Mouse (Mus musculus): ENCODE results near the gene Hlx. TPM values are rescaled to one million over a fixed set of nuclear protein-coding genes. Genes with fewer than 3 reads are reported as not detected.

Hlx gene
- 20.2 and 22.7 TPM in 2 replicates for polyA plus RNA-seq (2015; fragmentation: Nextera tagmentation; extraction: Ambion mirVana)

DNA sequence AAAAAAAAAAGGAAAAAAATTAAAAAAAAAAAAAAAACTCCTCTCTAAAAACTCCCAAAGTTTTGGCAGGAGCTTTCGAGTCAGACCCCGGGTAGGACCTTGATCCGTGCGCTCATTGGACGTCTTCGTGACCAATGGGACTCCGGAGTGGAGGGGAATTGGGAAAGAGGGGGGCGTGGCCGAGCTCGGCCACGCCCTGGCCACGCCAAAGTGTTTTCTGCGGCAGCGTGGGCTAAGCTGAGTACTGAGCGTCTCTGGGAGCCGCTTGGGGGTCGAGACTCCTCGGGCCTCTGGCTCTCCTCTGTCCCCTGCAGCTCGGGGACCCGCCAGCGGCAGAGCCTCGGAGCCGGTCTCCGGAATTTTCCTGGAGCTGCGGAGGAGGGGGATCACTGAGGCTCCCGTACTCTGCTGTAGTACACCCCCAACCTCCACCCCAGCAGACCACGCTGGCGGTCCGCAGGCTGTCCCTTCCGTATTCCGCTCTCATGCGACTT lies at the start of gene Hlx:
TSS of gene Hlx (minus strand) at position 64 of the 494 bp plus-strand sequence.
- H3K9me3 ChIP-seq (ENCODE audit: control insufficient read depth): no peaks in the 10 kb centered on the region
- peak; percentile 75 for ATAC-seq
- TF ChIP-seq CTCF (IDR thresholded peaks at IDR 0.05; ENCODE audit: low read depth): no peak
- H3K4me1 ChIP-seq (replicated peaks; ENCODE audit: control insufficient read depth, insufficient read depth, low read length): peaks cover 6% of the 10 kb centered on the region
- H3K4me3 ChIP-seq (ENCODE audit: low read depth, low read length): peak within 1 kb of the TSS; percentile 76
- peak within 1 kb of the TSS; percentile 87 for H3K9ac ChIP-seq (ENCODE audit: low read depth, low read length)
- H3K4me2 ChIP-seq (replicated peaks; ENCODE audit: low read depth): peak within 1 kb of the TSS; percentile 84
- peak within 1 kb of the TSS; percentile 96 for H3K27ac ChIP-seq (ENCODE audit: low read depth, low read length)
- WGBS: under 1% methylated on average over 32 of the region's 32 CpGs
- no peaks in the 10 kb centered on the region for H3K36me3 ChIP-seq (ENCODE audit: control insufficient read depth, insufficient read depth)
- H3K27me3 ChIP-seq (replicated peaks; ENCODE audit: control insufficient read depth, insufficient read depth, low read length): peaks cover 73% of the 10 kb centered on the region

DNA sequence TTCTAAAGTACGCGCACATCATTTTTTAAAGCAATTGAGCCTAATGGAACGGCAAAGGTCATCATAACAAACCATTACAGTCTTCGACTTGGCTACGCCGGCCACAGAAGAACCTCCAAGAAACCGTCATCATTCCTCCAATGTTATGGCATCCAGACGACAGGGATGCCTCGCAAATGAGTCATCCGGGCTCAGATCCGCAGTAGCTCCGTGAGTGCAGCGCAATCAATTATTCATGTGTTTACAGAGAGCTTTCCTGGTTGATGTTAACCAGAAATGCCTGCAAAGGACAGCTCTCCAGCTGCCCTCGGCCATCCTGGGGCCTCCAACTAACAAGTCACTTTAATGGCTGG lies 49.7 kb upstream of the Hlx start:
- ATAC-seq: peak; percentile 37; the same call in 1 of the 2 replicates
- no peaks in the 10 kb centered on the region for H3K36me3 ChIP-seq (ENCODE audit: control insufficient read depth, insufficient read depth)
- no peaks in the 10 kb centered on the region for H3K9me3 ChIP-seq (ENCODE audit: control insufficient read depth)
- no peak for TF ChIP-seq CTCF (IDR thresholded peaks at IDR 0.05; ENCODE audit: low read depth)
- no peaks in the 10 kb centered on the region for H3K4me1 ChIP-seq (replicated peaks; ENCODE audit: control insufficient read depth, insufficient read depth, low read length)
- H3K27ac ChIP-seq (ENCODE audit: low read depth, low read length): no peak overlapping the region
- no peak overlapping the region for H3K9ac ChIP-seq (ENCODE audit: low read depth, low read length)
- WGBS: 32% methylated on average over 14 of the region's 14 CpGs
- no peak overlapping the region for H3K4me3 ChIP-seq (ENCODE audit: low read depth, low read length)
- H3K27me3 ChIP-seq (replicated peaks; ENCODE audit: control insufficient read depth, insufficient read depth, low read length): no peaks in the 10 kb centered on the region
- no peak overlapping the region for H3K4me2 ChIP-seq (replicated peaks; ENCODE audit: low read depth)

DNA sequence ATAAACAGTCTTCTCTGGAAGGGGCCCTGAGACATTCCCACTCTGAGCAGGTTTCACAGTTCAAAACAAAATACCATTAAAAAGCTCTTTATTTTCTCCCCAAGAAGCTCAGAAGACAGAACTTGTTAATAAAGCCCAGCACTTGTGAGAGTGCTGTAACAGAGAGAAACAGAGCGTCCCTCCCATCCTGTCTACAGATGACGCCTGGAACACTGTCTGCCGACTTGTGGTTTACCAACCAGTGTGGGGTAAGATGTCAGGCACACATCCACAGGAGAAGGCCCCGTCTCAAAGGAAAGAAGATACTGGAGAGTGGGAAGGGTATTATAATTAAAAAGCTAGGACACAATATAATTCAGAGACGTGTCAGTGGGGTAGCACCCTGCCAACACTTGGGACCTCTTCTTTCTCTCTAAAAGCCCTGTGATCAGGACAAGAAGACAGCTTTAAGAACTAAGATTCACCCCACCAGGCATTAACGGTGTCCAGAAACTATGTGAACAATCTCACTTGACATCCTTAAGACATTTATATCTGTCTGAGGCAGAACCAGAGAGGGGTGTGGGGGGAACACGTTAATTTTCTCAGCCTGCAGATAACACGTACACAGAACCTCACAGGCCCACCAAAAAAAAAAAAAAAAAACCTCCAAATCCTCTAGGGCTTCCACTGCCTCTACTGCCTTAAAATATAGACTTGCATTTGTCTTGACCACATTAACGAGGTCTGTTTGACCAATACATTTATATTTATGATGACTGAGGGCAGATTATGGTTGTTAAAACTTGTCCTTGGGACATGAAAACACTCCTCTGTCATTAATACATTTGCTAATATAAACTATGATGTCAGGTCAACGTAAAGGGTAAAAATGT lies 49.1 kb upstream of the Hlx start:
- H3K27me3 ChIP-seq (replicated peaks; ENCODE audit: control insufficient read depth, insufficient read depth, low read length): peaks cover 1% of the 10 kb centered on the region; the same call in 1 of the 2 replicates
- no peak for TF ChIP-seq CTCF (IDR thresholded peaks at IDR 0.05; ENCODE audit: low read depth)
- H3K4me2 ChIP-seq (replicated peaks; ENCODE audit: low read depth): no peak overlapping the region
- H3K9ac ChIP-seq (ENCODE audit: low read depth, low read length): no peak overlapping the region
- ATAC-seq: no peak
- H3K4me3 ChIP-seq (ENCODE audit: low read depth, low read length): no peak overlapping the region
- whole genome bisulfite sequencing: 55% methylated on average over 10 of the region's 10 CpGs
- no peaks in the 10 kb centered on the region for H3K4me1 ChIP-seq (replicated peaks; ENCODE audit: control insufficient read depth, insufficient read depth, low read length)
- H3K9me3 ChIP-seq (ENCODE audit: control insufficient read depth): no peaks in the 10 kb centered on the region
- H3K36me3 ChIP-seq (ENCODE audit: control insufficient read depth, insufficient read depth): no peaks in the 10 kb centered on the region
- no peak overlapping the region for H3K27ac ChIP-seq (ENCODE audit: low read depth, low read length)

DNA sequence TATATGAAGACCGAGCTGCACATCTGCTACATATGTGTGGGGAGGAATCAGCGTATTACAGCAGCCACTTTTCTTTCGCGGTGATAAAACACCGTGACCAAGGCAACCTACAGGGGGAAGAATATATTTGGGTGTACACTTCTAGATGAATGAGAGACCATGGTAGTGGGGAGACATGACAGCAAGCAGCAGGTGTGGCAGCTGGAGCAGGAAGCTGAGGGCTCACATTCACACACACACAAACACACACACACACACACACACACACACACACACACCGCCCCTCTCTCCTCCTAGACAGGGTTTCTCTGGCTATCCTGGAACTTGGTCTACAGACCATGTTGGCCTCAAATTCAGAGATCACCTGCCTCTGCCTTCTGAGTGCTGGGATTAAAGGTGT lies 45.7 kb upstream of the Hlx start:
- Histone ChIP-seq H3K9me3 (ENCODE audit: control insufficient read depth) (no peaks in the 10 kb centered on the region), H3K27me3 (replicated peaks; ENCODE audit: control insufficient read depth, insufficient read depth, low read length) (peaks cover 5% of the 10 kb centered on the region; the same call in 1 of the 2 replicates), H3K36me3 (ENCODE audit: control insufficient read depth, insufficient read depth) (no peaks in the 10 kb centered on the region), H3K4me3 (ENCODE audit: low read depth, low read length) (no peak overlapping the region), H3K27ac (ENCODE audit: low read depth, low read length) (no peak overlapping the region), H3K9ac (ENCODE audit: low read depth, low read length) (no peak overlapping the region), H3K4me1 (replicated peaks; ENCODE audit: control insufficient read depth, insufficient read depth, low read length) (no peaks in the 10 kb centered on the region), H3K4me2 (replicated peaks; ENCODE audit: low read depth) (no peak overlapping the region)
- no peak for ATAC-seq
- WGBS: 92% methylated on average over 6 of the region's 6 CpGs
- TF ChIP-seq CTCF (IDR thresholded peaks at IDR 0.05; ENCODE audit: low read depth): no peak

GRCm38 (mm10) chr1:184777061-184777795 lies 44.8 kb upstream of the Hlx start:
- 33% methylated on average over 22 of the region's 22 CpGs for WGBS

DNA sequence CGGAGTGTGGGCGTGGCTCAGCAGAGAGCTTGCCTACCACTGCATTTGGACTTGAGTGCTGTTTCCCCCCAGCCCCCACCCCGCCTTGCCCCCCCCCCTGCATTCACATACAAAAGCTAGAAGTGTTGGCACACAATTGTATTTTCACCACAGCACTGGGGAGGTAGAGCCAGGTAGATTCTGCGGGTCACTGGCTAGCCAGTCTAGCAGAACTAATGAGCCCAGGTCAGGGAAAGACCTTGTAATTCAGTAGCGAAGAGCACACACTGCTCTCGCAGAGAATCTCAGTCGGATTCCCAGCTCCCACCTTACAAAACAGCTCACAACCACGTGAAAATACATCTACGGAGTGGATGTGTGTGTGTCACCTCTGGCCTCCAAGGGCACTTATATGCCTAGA lies 42.9 kb upstream of the Hlx start:
- Histone ChIP-seq H3K4me2 (replicated peaks; ENCODE audit: low read depth) (no peak overlapping the region), H3K27me3 (replicated peaks; ENCODE audit: control insufficient read depth, insufficient read depth, low read length) (peaks cover 5% of the 10 kb centered on the region; the same call in 1 of the 2 replicates), H3K9me3 (ENCODE audit: control insufficient read depth) (no peaks in the 10 kb centered on the region), H3K4me1 (replicated peaks; ENCODE audit: control insufficient read depth, insufficient read depth, low read length) (no peaks in the 10 kb centered on the region), H3K27ac (ENCODE audit: low read depth, low read length) (no peak overlapping the region), H3K36me3 (ENCODE audit: control insufficient read depth, insufficient read depth) (no peaks in the 10 kb centered on the region), H3K9ac (ENCODE audit: low read depth, low read length) (no peak overlapping the region), H3K4me3 (ENCODE audit: low read depth, low read length) (no peak overlapping the region)
- no peak for ATAC-seq
- no peak for TF ChIP-seq CTCF (IDR thresholded peaks at IDR 0.05; ENCODE audit: low read depth)
- 73% methylated on average over 9 of the region's 9 CpGs for WGBS

More at GRCm38 (mm10) chr1:184777061-184777795, 44.8 kb upstream of the Hlx start:
- Histone ChIP-seq H3K9me3 (ENCODE audit: control insufficient read depth) (no peaks in the 10 kb centered on the region), H3K4me1 (replicated peaks; ENCODE audit: control insufficient read depth, insufficient read depth, low read length) (no peaks in the 10 kb centered on the region), H3K9ac (ENCODE audit: low read depth, low read length) (no peak overlapping the region), H3K36me3 (ENCODE audit: control insufficient read depth, insufficient read depth) (no peaks in the 10 kb centered on the region), H3K27ac (ENCODE audit: low read depth, low read length) (no peak overlapping the region), H3K27me3 (replicated peaks; ENCODE audit: control insufficient read depth, insufficient read depth, low read length) (peaks cover 5% of the 10 kb centered on the region; the same call in 1 of the 2 replicates), H3K4me3 (ENCODE audit: low read depth, low read length) (no peak overlapping the region), H3K4me2 (replicated peaks; ENCODE audit: low read depth) (no peak overlapping the region)
- ATAC-seq: no peak
- peak; percentile 40 for TF ChIP-seq CTCF (IDR thresholded peaks at IDR 0.05; ENCODE audit: low read depth)
